Mouse (Mus musculus) forebrain, embryonic 12.5 days (tissue): ENCODE measurements at regions not wholly inside any gene's neighbourhood (a gene's known extent, or its start where the extent isn't known, plus 50 kb on each side); places are given as distances from the start of the nearest gene placed in this dataset.
A peak's percentile ranks its signal among the peaks of the same experiment; 100 is the strongest.

Source experiments
- ATAC-seq: fragments of 200-750 bp; cut with Nextera tagmentation; 2 replicates; pipeline ENCODE4 v1.8.0; 2017; ENCODE audit warnings: moderate TSS enrichment; ENCODE audit not compliant: low FRiP score
- H3K27ac ChIP-seq: fragments of 300-500 bp; sonication (generic); 2 replicates; pipeline ENCODE4 v1.5.1; 2016; ENCODE audit warnings: mild to moderate bottlenecking
- H3K27me3 ChIP-seq: fragments of 300-500 bp; sonication (generic); 2 replicates; pipeline ENCODE4 v1.6.1; 2016; ENCODE audit warnings: mild to moderate bottlenecking
- H3K36me3 ChIP-seq: fragments of 300-500 bp; sonication (generic); replicated peaks from 2 replicates; pipeline ENCODE4 v1.6.1; 2016; ENCODE audit warnings: mild to moderate bottlenecking
- H3K4me1 ChIP-seq: fragments of 300-500 bp; sonication (generic); 2 replicates; pipeline ENCODE4 v1.6.1; 2016
- H3K4me2 ChIP-seq: fragments of 300-500 bp; sonication (generic); 2 replicates; pipeline ENCODE4 v1.6.1; 2016; ENCODE audit warnings: mild to moderate bottlenecking, moderate library complexity
- H3K4me3 ChIP-seq: fragments of 300-500 bp; sonication (generic); replicated peaks from 2 replicates; pipeline ENCODE4 v1.5.1; 2016; ENCODE audit warnings: mild to moderate bottlenecking
- H3K9ac ChIP-seq: fragments of 300-500 bp; sonication (generic); 2 replicates; pipeline ENCODE4 v1.6.1; 2016; ENCODE audit warnings: mild to moderate bottlenecking
- H3K9me3 ChIP-seq: fragments of 300-500 bp; sonication (generic); 2 replicates; pipeline ENCODE4 v1.6.1; 2016
- WGBS: fragments of 180-500 bp; shearing (Covaris S2); methylation state at CpG from one replicate; pipeline ENCODE4 v1.1.7; 2016; 5-methylcytosine and 5-hydroxymethylcytosine counted together

DNA sequence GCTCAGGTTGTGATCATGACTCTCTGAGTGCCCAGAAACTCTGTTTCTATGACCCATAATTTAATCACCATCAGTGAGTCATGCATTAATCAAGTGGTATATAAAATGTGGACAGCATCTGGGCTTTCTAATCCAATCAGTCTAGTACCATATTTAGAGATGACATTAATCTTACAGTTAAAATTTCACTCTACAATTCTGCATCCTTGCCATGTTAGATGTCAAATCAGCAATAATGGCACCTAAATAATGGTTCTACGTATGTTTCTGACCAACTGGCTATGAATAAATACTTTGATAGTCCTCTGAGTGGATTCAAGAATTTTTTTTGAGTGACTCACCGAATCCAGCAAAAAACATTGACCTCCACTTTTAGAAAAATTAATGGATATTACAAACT lies 383.0 kb upstream of the Gm12666 start:
- no peak for ATAC-seq
- no peak overlapping the region for H3K27ac ChIP-seq
- no peaks in the 10 kb centered on the region for H3K9me3 ChIP-seq
- WGBS, result 81% methylated on average over 2 of the region's 2 CpGs
- H3K27me3 ChIP-seq, result no peaks in the 10 kb centered on the region
- no peak overlapping the region for H3K4me3 ChIP-seq
- no peak overlapping the region for H3K9ac ChIP-seq
- H3K4me2 ChIP-seq, result no peak overlapping the region
- no peaks in the 10 kb centered on the region for H3K4me1 ChIP-seq
- H3K36me3 ChIP-seq, result no peaks in the 10 kb centered on the region

DNA sequence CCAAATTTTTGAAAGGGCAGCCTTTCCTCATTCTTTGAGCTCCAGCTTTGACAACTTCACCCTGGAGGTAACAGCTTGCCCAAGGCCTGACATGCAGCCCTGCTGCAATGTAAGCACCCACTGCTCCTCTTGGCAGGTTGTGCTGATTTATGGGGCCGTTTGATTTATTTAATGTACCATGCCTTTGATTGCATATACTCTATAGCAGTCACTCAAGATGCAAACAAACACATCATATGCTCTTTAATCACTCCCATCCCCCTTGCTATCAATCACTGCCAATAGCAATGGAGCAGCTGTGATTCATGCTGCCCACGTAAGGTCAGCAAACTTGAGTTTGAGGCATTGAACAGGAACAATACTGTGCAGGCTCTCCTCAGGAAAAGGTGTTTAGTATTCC lies 373.8 kb upstream of the Gm12666 start:
- H3K9me3 ChIP-seq, result no peaks in the 10 kb centered on the region
- ATAC-seq, result no peak
- H3K36me3 ChIP-seq, result no peaks in the 10 kb centered on the region
- H3K4me1 ChIP-seq, result no peaks in the 10 kb centered on the region
- H3K27me3 ChIP-seq, result no peaks in the 10 kb centered on the region
- no peak overlapping the region for H3K27ac ChIP-seq
- 68% methylated on average over 2 of the region's 2 CpGs for WGBS
- no peak overlapping the region for H3K4me3 ChIP-seq
- no peak overlapping the region for H3K9ac ChIP-seq
- H3K4me2 ChIP-seq, result no peak overlapping the region

DNA sequence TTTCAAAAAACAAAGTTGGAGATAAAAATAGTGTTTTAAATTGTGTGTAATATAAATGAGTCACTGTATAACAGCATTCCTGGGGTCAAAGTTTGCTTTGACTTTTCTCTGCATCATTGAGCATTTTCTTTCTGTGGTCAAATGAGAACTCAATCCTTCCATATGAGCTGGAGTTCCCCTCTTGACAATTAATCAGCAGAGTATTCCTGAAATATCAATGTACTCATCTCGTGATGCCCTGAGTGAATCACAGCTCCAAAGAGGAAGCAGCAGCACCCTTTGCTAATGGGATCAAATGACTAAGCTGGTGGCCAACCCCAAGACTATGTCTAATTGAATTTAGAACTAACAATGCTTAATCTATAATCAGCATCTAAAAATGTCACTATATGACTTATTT lies 363.6 kb upstream of the Gm12666 start:
- Histone ChIP-seq H3K27ac (no peak overlapping the region), H3K9ac (no peak overlapping the region), H3K4me2 (no peak overlapping the region), H3K4me1 (no peaks in the 10 kb centered on the region), H3K4me3 (no peak overlapping the region), H3K9me3 (no peaks in the 10 kb centered on the region), H3K36me3 (no peaks in the 10 kb centered on the region), H3K27me3 (no peaks in the 10 kb centered on the region)
- no peak for ATAC-seq
- WGBS, result 85% methylated on average over 1 of the region's 1 CpGs

DNA sequence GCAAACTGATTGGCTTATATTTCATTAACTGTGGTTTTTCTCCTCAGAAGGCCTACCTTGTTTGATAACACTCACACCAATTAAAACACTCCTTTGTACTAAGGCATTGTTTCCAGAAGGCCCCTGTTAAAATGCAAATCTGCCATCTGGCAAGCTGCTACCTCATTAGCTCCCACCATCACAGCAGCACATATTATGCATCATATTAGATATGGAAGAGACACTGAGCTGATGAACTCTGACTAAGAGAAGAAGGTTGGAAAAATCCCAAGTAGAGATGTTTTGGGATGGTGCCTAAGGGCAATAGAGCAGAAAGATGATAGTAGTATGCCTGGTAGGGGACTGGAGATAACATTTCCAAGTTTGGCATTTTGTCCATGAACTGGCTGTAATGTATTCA lies 350.5 kb upstream of the Gm12666 start:
- Histone ChIP-seq H3K4me1 (no peaks in the 10 kb centered on the region), H3K9ac (no peak overlapping the region), H3K36me3 (no peaks in the 10 kb centered on the region), H3K27me3 (no peaks in the 10 kb centered on the region), H3K4me3 (no peak overlapping the region), H3K4me2 (no peak overlapping the region), H3K9me3 (no peaks in the 10 kb centered on the region), H3K27ac (no peak overlapping the region)
- peak; percentile 79 for ATAC-seq

DNA sequence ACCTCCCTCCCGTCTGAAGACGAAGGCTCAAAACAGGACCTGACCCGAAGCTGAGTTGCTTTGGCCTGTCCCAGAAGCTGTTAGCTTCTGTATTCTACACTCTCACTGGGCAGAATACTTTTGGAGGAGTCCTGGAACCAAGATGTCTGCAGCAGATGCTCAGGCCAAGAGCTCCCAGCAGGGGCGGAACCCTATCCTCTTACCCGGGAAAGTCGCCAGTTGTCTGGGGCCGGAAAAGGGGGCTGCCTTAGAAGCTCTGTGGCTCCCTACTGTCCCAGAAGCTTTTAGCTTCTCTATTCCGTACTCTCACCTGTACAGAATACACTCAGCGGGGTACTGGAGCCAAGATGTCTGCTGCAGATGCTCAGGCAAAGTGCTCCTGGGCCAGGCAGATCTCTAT lies 346.7 kb upstream of the Gm12666 start:
- no peaks in the 10 kb centered on the region for H3K9me3 ChIP-seq
- no peaks in the 10 kb centered on the region for H3K27me3 ChIP-seq
- no peaks in the 10 kb centered on the region for H3K36me3 ChIP-seq
- 90% methylated on average over 9 of the region's 9 CpGs for WGBS
- no peak for ATAC-seq
- H3K4me2 ChIP-seq, result no peak overlapping the region
- H3K27ac ChIP-seq, result no peak overlapping the region
- H3K9ac ChIP-seq, result no peak overlapping the region
- H3K4me3 ChIP-seq, result no peak overlapping the region
- H3K4me1 ChIP-seq, result no peaks in the 10 kb centered on the region

DNA sequence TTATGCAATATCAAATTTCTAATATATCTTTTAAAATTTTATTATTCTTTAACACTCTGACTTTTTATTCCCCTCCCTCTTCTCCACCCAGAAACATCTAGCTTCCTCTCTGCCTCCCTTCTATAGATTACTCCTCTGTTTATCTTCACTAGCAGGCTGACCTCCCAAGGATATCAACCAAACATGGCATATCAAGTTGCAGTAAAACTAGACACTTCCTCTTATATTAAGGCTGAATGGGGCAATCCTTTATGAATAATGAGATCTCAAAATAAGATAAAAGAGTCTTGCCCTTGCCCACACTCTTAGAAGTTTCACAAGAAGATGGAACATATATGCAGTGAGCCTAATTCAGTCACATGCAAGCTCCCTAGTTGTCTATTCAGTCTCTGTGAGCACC lies 310.5 kb upstream of the Gm12666 start:
- H3K9ac ChIP-seq, result no peak overlapping the region
- no peak overlapping the region for H3K4me3 ChIP-seq
- H3K27ac ChIP-seq, result no peak overlapping the region
- no peaks in the 10 kb centered on the region for H3K36me3 ChIP-seq
- no peaks in the 10 kb centered on the region for H3K27me3 ChIP-seq
- no peak for ATAC-seq
- no peaks in the 10 kb centered on the region for H3K9me3 ChIP-seq
- no peaks in the 10 kb centered on the region for H3K4me1 ChIP-seq
- no peak overlapping the region for H3K4me2 ChIP-seq

DNA sequence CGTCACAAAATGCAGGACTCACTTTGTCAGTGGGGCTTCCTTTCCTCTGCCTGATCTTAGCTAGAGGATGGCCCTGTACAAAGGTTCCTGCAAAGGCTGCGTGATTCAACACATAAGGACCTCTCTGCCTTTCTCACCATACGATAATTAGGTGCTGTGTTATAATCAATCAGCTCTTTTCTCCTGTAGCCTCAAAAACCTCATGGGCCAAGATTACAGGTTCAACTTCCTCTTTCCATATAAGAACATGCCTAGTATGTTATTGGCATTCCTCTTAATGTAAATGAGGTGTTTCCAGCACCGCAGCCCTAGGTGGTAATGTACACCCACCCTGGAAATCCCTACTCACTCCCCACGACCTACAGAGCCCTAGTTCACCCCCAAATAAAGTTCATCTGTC lies 308.6 kb upstream of the Gm12666 start:
- WGBS, result 79% methylated on average over 5 of the region's 5 CpGs

DNA sequence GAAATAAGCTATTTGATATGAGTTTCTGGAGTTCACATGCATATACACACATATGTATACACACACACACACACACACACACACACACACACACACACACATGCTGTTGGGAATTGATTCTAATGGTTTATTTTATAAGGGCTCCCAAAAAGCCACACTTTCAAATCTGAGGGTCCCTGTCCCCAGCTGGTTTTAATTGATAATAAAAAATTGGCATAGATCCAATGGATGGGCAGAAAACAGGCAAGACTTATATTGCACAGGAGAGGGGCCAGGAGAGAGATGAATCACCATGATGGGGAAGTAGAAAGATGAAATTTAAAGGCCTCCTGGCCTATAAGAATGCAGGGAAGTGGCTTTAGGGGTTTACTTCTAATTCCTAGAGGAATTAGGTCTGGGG lies 295.1 kb upstream of the Gm12666 start:
- H3K9me3 ChIP-seq, result no peaks in the 10 kb centered on the region
- H3K27ac ChIP-seq, result no peak overlapping the region
- no peaks in the 10 kb centered on the region for H3K36me3 ChIP-seq
- H3K4me3 ChIP-seq, result no peak overlapping the region
- no peak overlapping the region for H3K9ac ChIP-seq
- H3K27me3 ChIP-seq, result no peaks in the 10 kb centered on the region
- H3K4me2 ChIP-seq, result no peak overlapping the region
- no peaks in the 10 kb centered on the region for H3K4me1 ChIP-seq
- no peak for ATAC-seq

More for the DNA sequence above, 308.6 kb upstream of the Gm12666 start:
- Histone ChIP-seq H3K27me3 (no peaks in the 10 kb centered on the region), H3K27ac (no peak overlapping the region), H3K36me3 (no peaks in the 10 kb centered on the region), H3K9me3 (no peaks in the 10 kb centered on the region), H3K4me3 (no peak overlapping the region), H3K9ac (no peak overlapping the region), H3K4me2 (no peak overlapping the region), H3K4me1 (no peaks in the 10 kb centered on the region)
- ATAC-seq, result no peak

DNA sequence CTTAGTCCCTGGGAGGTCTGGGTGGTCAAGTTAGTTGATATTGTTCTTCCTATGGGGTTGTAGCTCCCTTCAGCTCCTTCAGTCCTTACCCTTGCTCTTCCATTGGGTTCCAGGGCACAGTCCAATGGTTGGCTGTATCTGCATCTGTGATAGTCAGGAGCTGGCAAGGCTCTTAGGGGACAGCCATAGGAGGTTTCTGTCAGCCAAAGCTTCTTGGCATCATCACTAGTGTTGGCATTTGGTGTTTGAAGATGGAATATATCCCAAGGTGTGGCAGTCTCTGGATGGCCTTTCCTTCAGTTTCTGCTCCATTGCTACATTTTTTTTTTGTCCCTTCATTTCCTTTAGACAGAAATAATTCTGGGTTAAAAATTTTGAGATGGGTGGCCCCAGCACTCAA lies 266.6 kb upstream of the Gm12666 start:
- Histone ChIP-seq H3K9me3 (no peaks in the 10 kb centered on the region), H3K4me1 (no peaks in the 10 kb centered on the region), H3K4me3 (no peak overlapping the region), H3K36me3 (no peaks in the 10 kb centered on the region), H3K27me3 (no peaks in the 10 kb centered on the region), H3K27ac (no peak overlapping the region), H3K9ac (no peak overlapping the region), H3K4me2 (no peak overlapping the region)
- no peak for ATAC-seq
